Mouse (Mus musculus): ENCODE measurements around the gene Olfr1133.
"Not testable (repeated sequence)": the region's sequence is repeated elsewhere in the genome, so short reads cannot be mapped to it uniquely, and the experiment has no call there.

Olfr1133 gene

GRCm38 (mm10) chr2:87647274-87647673 lies at the start of gene Olfr1133:
TSS of gene Olfr1133 (minus strand) at chr2:87647374.
- no peak for DNase-seq

- no peak for DNase-seq
Measured at GRCm38 (mm10) chr2:87693847-87694246, 46.7 kb upstream of the Olfr1133 start, which contains the start of gene Olfr1136. TSS of gene Olfr1136 (minus strand) at chr2:87693947.

GRCm38 (mm10) chr2:87673564-87673963 lies 26.4 kb upstream of the Olfr1133 start, which contains the start of gene Olfr1135:
TSS of gene Olfr1135 (minus strand) at chr2:87673664.
- DNase-seq = no peak

GRCm38 (mm10) chr2:87658360-87658759 lies 11.2 kb upstream of the Olfr1133 start, which contains the start of gene Olfr1134:
TSS of gene Olfr1134 (minus strand) at chr2:87658460.
- no peak for DNase-seq

- DNase-seq = no peak
Measured at GRCm38 (mm10) chr2:87642441-87642840, 4.7 kb downstream of the Olfr1133 start.

GRCm38 (mm10) chr2:87637435-87637834 lies 9.7 kb downstream of the Olfr1133 start, which contains the start of gene Olfr1132:
TSS of gene Olfr1132 (minus strand) at chr2:87637535.
- no peak for DNase-seq

- DNase-seq = no peak
Measured at GRCm38 (mm10) chr2:87626804-87627203, 20.4 kb downstream of the Olfr1133 start, which contains the start of gene Olfr1131. TSS of gene Olfr1131 (plus strand) at chr2:87627104.

- DNase-seq = not testable (repeated sequence)
Measured at GRCm38 (mm10) chr2:87605912-87606311, 41.3 kb downstream of the Olfr1133 start, which contains the start of gene Olfr1130. TSS of gene Olfr1130 (plus strand) at chr2:87606212.

Data from thymus, postnatal 36 days (tissue).